Mouse (Mus musculus) kidney, embryonic 15.5 days (tissue): ENCODE results near the gene Igsf3. TPM values are rescaled to one million over a fixed set of nuclear protein-coding genes. Genes with fewer than 3 reads are reported as not detected.
A peak's percentile ranks its signal among the peaks of the same experiment; 100 is the strongest.

ENCODE experiments used
- ATAC-seq: fragments of 200-750 bp; cut with Nextera tagmentation; replicated peaks from 2 replicates; pipeline ENCODE4 v1.8.0; 2017; ENCODE audit warnings: moderate TSS enrichment; ENCODE audit not compliant: low FRiP score
- H3K27ac ChIP-seq: fragments of 300-500 bp; sonication (generic); 2 replicates; pipeline ENCODE4 v1.5.1; 2015; ENCODE audit warnings: mild to moderate bottlenecking, inconsistent platforms
- H3K27me3 ChIP-seq: fragments of 300-500 bp; sonication (generic); 2 replicates; pipeline ENCODE4 v1.6.1; 2015; ENCODE audit warnings: inconsistent platforms
- H3K36me3 ChIP-seq: fragments of 300-500 bp; sonication (generic); 2 replicates; pipeline ENCODE4 v1.6.1; 2015; ENCODE audit warnings: inconsistent platforms
- H3K4me1 ChIP-seq: fragments of 300-500 bp; sonication (generic); 2 replicates; pipeline ENCODE4 v1.6.1; 2015; ENCODE audit warnings: inconsistent platforms
- H3K4me2 ChIP-seq: fragments of 300-500 bp; sonication (generic); 2 replicates; pipeline ENCODE4 v1.6.1; 2015; ENCODE audit warnings: moderate library complexity, mild to moderate bottlenecking, inconsistent platforms
- H3K4me3 ChIP-seq: fragments of 300-500 bp; sonication (generic); replicated peaks from 2 replicates; pipeline ENCODE4 v1.5.1; 2015; ENCODE audit warnings: mild to moderate bottlenecking, inconsistent platforms
- H3K9ac ChIP-seq: fragments of 300-500 bp; sonication (generic); 2 replicates; pipeline ENCODE4 v1.6.1; 2015; ENCODE audit warnings: mild to moderate bottlenecking, inconsistent platforms
- H3K9me3 ChIP-seq: fragments of 300-500 bp; sonication (generic); replicated peaks from 2 replicates; pipeline ENCODE4 v1.6.1; 2016; ENCODE audit warnings: inconsistent platforms
- WGBS: fragments of 180-500 bp; shearing (Covaris S2); methylation state at CpG from one replicate; pipeline ENCODE4 v1.1.7; 2015; ENCODE audit warnings: mixed read lengths; 5-methylcytosine and 5-hydroxymethylcytosine counted together
- polyA plus RNA-seq: library from polyadenylated mRNA; unstranded; fragments of >200 nt; fragmentation: Nextera tagmentation; extraction: Ambion mirVana; gene quantifications from 2 replicates; pipeline ENCODE4 v1.2.1, GENCODE M21; 2015

Igsf3 gene
- polyA plus RNA-seq, 1 experiment from 2014 or later = 25.4 TPM

GRCm38 (mm10) chr3:101355702-101356101 is 21.2 kb upstream of the Igsf3 start:
- 0 out of 2 replicates have a peak, but pooled peaks cover 5% of the 10 kb centered on the region for H3K9me3 ChIP-seq
- no peak for ATAC-seq
- H3K9ac ChIP-seq = no peak overlapping the region
- H3K4me3 ChIP-seq = no peak overlapping the region
- no peaks in the 10 kb centered on the region for H3K27me3 ChIP-seq
- H3K4me1 ChIP-seq = peaks cover 5% of the 10 kb centered on the region; the same call in 1 of the 2 replicates
- 43% methylated on average over 5 of the region's 5 CpGs for WGBS
- no peak overlapping the region for H3K4me2 ChIP-seq
- H3K36me3 ChIP-seq = no peaks in the 10 kb centered on the region
- H3K27ac ChIP-seq = no peak overlapping the region

DNA sequence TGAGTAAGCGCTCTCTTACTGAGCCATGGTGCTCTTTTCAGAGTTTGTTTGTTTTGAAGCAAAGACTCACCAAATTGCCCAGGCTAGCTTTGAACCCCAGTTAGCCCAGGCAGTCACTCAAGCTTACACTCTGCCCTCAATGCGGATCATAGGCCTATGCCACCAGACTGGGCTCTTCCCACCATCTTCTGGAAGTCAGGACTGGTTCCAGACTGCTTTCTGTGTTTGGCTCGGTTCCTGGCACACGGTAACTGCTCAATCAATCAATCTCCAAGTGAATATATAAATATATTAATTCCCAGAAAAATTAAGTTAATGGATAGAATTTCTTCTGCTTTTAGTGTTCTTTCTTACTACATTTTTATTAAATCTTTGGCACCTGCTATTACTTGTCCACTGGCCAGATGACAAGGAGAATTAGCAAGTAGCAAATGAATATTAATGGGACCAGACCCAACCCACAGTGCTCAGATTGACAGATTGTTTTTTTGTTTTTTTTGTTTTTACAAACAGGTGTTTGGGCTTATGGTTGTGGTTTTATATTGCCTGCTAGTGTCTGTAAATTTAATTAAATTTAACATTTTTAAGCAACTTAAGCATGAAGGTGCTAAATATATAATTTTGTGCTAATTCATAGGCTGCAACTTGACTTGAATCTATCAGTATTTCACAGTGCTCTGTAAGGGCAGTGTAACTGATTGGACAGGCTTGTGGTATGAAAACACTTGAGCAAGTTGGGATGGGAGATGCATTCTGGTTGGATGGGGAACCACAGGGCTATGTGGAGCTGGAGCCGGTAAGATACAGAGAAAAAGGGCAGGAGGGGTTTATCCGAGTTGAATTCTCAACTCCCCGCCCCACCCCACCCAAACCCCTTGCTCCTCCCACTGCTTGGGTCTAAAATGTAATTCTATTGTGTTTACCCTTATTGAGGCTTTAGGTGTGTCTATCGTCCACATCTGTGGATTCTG is 20.0 kb upstream of the Igsf3 start:
- H3K9ac ChIP-seq = no peak overlapping the region
- no peak overlapping the region for H3K4me3 ChIP-seq
- ATAC-seq = no peak
- 81% methylated on average over 8 of the region's 8 CpGs for WGBS
- 0 out of 2 replicates have a peak, but pooled peaks cover 4% of the 10 kb centered on the region for H3K4me1 ChIP-seq
- no peak overlapping the region for H3K4me2 ChIP-seq
- H3K9me3 ChIP-seq = 0 out of 2 replicates have a peak, but pooled peaks cover 5% of the 10 kb centered on the region
- H3K27me3 ChIP-seq = no peaks in the 10 kb centered on the region
- no peak overlapping the region for H3K27ac ChIP-seq
- H3K36me3 ChIP-seq = no peaks in the 10 kb centered on the region

- Histone ChIP-seq H3K9me3 (no peaks in the 10 kb centered on the region), H3K27me3 (no peaks in the 10 kb centered on the region), H3K4me3 (no peak overlapping the region), H3K27ac (no peak overlapping the region), H3K4me1 (peaks cover 7% of the 10 kb centered on the region), H3K4me2 (no peak overlapping the region), H3K9ac (no peak overlapping the region), H3K36me3 (no peaks in the 10 kb centered on the region)
- ATAC-seq = no peak
- WGBS = 89% methylated on average over 6 of the region's 6 CpGs
These were observed 16.1 kb upstream of the Igsf3 start for GRCm38 (mm10) chr3:101360832-101361231.

DNA sequence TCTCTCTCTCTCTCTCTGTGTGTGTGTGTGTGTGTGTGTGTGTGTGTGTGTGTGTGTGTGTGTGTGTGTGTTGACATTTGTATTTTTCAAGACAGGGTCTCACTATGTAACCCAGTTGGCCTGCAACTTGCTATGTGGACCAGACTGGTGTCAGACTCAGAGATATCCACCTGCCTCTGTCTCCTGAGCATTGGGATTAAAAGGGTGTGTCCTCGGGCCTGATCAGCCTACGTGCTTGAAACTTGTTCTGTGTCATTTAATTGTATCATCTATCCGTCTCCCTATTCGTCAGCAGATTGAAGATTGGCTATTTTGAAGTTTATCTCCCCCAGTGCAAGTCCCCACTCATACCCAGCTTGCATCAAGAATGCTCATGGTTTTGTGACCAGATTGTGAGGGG is 14.5 kb upstream of the Igsf3 start:
- no peak overlapping the region for H3K4me3 ChIP-seq
- peaks cover 14% of the 10 kb centered on the region for H3K4me1 ChIP-seq
- no peak overlapping the region for H3K9ac ChIP-seq
- 93% methylated on average over 4 of the region's 4 CpGs for WGBS
- no peak overlapping the region for H3K27ac ChIP-seq
- ATAC-seq = no peak
- no peaks in the 10 kb centered on the region for H3K27me3 ChIP-seq
- no peak overlapping the region for H3K4me2 ChIP-seq
- no peaks in the 10 kb centered on the region for H3K36me3 ChIP-seq
- H3K9me3 ChIP-seq = no peaks in the 10 kb centered on the region

- ATAC-seq = no peak
- Histone ChIP-seq H3K36me3 (no peaks in the 10 kb centered on the region), H3K27ac (no peak overlapping the region), H3K9me3 (no peaks in the 10 kb centered on the region), H3K4me3 (no peak overlapping the region), H3K27me3 (no peaks in the 10 kb centered on the region), H3K9ac (no peak overlapping the region), H3K4me2 (no peak overlapping the region), H3K4me1 (peaks cover 14% of the 10 kb centered on the region)
- WGBS = 79% methylated on average over 7 of the region's 7 CpGs
These were observed 13.3 kb upstream of the Igsf3 start for GRCm38 (mm10) chr3:101363574-101363973.

GRCm38 (mm10) chr3:101365081-101365612 is 11.7 kb upstream of the Igsf3 start:
- H3K27me3 ChIP-seq = no peaks in the 10 kb centered on the region
- H3K4me3 ChIP-seq = no peak overlapping the region
- peaks cover 21% of the 10 kb centered on the region for H3K4me1 ChIP-seq
- no peak overlapping the region for H3K4me2 ChIP-seq
- no peaks in the 10 kb centered on the region for H3K9me3 ChIP-seq
- ATAC-seq = no peak
- H3K36me3 ChIP-seq = no peaks in the 10 kb centered on the region
- WGBS = 37% methylated on average over 6 of the region's 6 CpGs
- no peak overlapping the region for H3K27ac ChIP-seq
- no peak overlapping the region for H3K9ac ChIP-seq

- no peak overlapping the region for H3K4me3 ChIP-seq
These were observed 11.0 kb upstream of the Igsf3 start for GRCm38 (mm10) chr3:101365911-101366310.

GRCm38 (mm10) chr3:101367372-101367771 is 9.5 kb upstream of the Igsf3 start:
- ATAC-seq = no peak
- WGBS = 60% methylated on average over 11 of the region's 11 CpGs
- H3K4me3 ChIP-seq = no peak overlapping the region
- no peak overlapping the region for H3K9ac ChIP-seq
- peaks cover 25% of the 10 kb centered on the region for H3K4me1 ChIP-seq
- H3K36me3 ChIP-seq = no peaks in the 10 kb centered on the region
- no peak overlapping the region for H3K4me2 ChIP-seq
- 0 out of 2 replicates have a peak, but pooled peaks cover 7% of the 10 kb centered on the region for H3K27me3 ChIP-seq
- H3K9me3 ChIP-seq = no peaks in the 10 kb centered on the region
- no peak overlapping the region for H3K27ac ChIP-seq

More at GRCm38 (mm10) chr3:101365911-101366310, 11.0 kb upstream of the Igsf3 start:
- no peak overlapping the region for H3K9ac ChIP-seq
- 0 out of 2 replicates have a peak, but pooled peaks cover 4% of the 10 kb centered on the region for H3K27me3 ChIP-seq
- no peaks in the 10 kb centered on the region for H3K36me3 ChIP-seq
- no peak overlapping the region for H3K27ac ChIP-seq
- ATAC-seq = no peak
- no peaks in the 10 kb centered on the region for H3K9me3 ChIP-seq
- peaks cover 25% of the 10 kb centered on the region for H3K4me1 ChIP-seq
- H3K4me2 ChIP-seq = no peak overlapping the region
- 60% methylated on average over 9 of the region's 9 CpGs for WGBS

DNA sequence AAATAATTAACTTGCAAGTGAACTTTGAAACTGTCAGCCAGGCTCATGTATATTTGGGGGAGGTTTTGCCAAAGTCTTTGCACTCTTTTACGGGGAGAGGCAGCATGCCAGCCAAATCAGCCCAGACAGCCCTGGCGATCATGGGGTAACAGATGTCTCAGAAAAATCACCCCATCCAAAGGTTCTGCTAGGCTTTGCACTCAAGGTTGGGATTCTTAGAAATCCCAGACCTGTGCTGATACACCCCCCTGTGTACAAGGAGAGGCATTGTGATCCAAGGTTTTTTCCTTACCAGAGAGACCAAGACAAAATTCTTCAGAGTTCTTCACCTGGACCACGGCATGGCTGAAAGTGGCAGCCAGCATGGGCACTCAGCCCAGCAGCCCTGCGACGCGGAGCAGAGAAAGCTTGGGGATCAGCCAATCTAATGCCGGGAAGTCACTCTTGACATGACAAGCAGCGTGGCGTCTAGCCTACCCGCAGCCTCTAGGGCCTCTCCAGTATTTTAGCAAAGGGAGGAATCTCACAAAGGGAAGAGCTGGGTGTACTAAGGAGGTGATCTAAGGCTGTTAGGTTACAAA is 7.5 kb upstream of the Igsf3 start:
- peak overlapping the region; percentile 30; the same call in 1 of the 2 replicates for H3K27ac ChIP-seq
- H3K4me3 ChIP-seq = no peak overlapping the region
- no peaks in the 10 kb centered on the region for H3K36me3 ChIP-seq
- 22% methylated on average over 10 of the region's 10 CpGs for WGBS
- no peaks in the 10 kb centered on the region for H3K9me3 ChIP-seq
- ATAC-seq = peak; percentile 77
- peak overlapping the region; percentile 33 for H3K4me2 ChIP-seq
- peaks cover 25% of the 10 kb centered on the region for H3K4me1 ChIP-seq
- H3K9ac ChIP-seq = no peak overlapping the region
- H3K27me3 ChIP-seq = 0 out of 2 replicates have a peak, but pooled peaks cover 7% of the 10 kb centered on the region

- ATAC-seq = no peak
- Histone ChIP-seq H3K9me3 (no peaks in the 10 kb centered on the region), H3K27ac (no peak overlapping the region), H3K4me1 (peaks cover 16% of the 10 kb centered on the region), H3K9ac (no peak overlapping the region), H3K4me2 (no peak overlapping the region), H3K36me3 (no peaks in the 10 kb centered on the region), H3K4me3 (no peak overlapping the region), H3K27me3 (0 out of 2 replicates have a peak, but pooled peaks cover 7% of the 10 kb centered on the region)
- 44% methylated on average over 13 of the region's 13 CpGs for WGBS
These were observed 4.4 kb upstream of the Igsf3 start for GRCm38 (mm10) chr3:101372345-101372980.

DNA sequence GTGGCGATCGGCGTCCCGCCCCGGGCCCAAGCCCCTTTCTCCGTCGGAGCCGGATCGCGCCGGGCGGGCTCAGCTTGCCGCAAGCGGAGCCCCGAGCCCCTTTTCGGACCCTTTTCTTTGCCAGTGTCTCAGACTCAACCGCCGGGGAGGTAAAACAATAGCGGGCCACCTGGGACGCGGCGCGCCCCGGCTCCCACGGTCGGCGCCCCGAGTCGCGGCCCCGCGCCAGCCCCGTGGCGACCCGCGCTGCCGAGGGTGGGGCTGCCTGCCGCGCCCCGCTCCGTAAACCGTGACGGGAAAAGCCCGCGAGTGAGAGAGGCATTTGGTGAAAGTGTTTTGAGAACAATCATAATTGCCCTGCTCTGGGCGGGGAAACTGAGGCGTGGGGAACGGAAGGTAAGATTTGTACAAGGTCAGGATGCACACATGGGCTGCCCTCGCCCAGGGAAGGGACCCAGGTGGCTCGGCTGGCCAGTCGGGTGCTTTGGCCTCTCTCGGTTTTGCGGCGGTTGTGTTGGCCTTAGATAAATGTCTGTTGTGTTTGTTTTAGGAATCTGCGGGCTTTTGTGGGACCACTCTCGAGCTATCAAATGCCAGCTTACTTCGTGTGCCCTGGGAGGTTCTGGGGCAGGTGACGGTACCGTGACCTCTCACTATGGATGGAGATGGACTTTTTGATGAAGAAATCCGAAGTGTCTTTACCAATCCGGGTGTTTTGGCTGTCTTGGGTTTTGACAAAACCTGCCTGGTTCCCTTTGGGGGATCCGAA is 557 bp downstream of the Igsf3 start:
- Histone ChIP-seq H3K9me3 (no peaks in the 10 kb centered on the region), H3K9ac (peak overlapping the region; percentile 69), H3K4me1 (peaks cover 47% of the 10 kb centered on the region), H3K36me3 (no peaks in the 10 kb centered on the region), H3K4me3 (peak overlapping the region; percentile 71), H3K27ac (no peak overlapping the region), H3K27me3 (no peaks in the 10 kb centered on the region), H3K4me2 (peak overlapping the region; percentile 94)
- WGBS = under 1% methylated on average over 48 of the region's 62 CpGs
- ATAC-seq = peak; percentile 31
